Mouse (Mus musculus) monocyte, adult 5-6 weeks (primary cell): ENCODE data around the gene Mx1. TPM values are rescaled to one million over a fixed set of nuclear protein-coding genes. Genes with fewer than 3 reads are reported as not detected.

Source experiments
- ATAC-seq: fragments of 153-309, 156-312 bp; replicated peaks from 2 replicates; pipeline ENCODE4 v1.8.0; 2017; ENCODE audit warnings: mild to moderate bottlenecking; ENCODE audit not compliant: low TSS enrichment, insufficient number of reproducible peaks, severe bottlenecking, poor library complexity, low FRiP score
- total RNA-seq: library from RNA; stranded (forward); fragments of 200-1000, 200-491, 200-594 nt; gene quantifications from 3 replicates; pipeline ENCODE4 v1.2.3, GENCODE M21; 2017

The Mx1 gene
- total RNA-seq, 1 experiment from 2014 or later: 87.2 TPM

DNA sequence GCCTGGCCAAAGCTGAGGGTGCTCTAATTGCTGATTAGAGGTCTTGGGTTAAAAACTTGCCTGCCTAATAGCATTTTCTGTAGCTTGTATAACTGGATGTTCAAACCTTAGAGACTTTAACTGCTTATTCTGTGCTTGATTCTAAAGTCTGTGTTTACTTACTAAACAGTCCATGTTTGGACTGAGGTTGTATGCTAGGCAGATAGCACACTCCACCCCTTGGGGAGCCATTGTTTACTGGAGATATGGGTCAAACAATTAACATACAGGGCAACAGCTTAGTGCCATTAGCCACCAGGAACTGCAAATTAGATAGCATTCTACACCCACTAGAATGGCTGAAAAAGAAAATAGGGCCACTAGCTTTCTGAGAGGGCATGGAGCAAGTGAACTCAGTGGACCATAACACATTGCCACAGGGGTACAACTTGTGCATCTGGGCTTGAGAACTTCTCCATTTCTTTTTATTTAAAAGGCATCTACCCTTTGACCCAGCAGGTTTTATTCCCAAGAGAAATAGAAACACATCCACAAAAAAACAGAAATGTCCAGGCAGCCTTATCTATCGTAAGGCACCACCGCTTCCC, 64.7 kb downstream of the Mx1 start:
- no peak for ATAC-seq

Other genes starting within 250 kb of the Mx1 start
- gene Bace2, start 106.2 kb downstream of the Mx1 start, total RNA-seq: 0.21 TPM in 1 of 3 replicates, not detected in the others
- gene Fam3b, start 51.9 kb upstream of the Mx1 start, total RNA-seq: 0.96 TPM in 1 of 3 replicates, not detected in the others
- gene Tmprss2, start 148.3 kb upstream of the Mx1 start, total RNA-seq: not detected in 3 replicates